ENCODE assay signal across 7 mouse cellular contexts in the genomic region with DNA sequence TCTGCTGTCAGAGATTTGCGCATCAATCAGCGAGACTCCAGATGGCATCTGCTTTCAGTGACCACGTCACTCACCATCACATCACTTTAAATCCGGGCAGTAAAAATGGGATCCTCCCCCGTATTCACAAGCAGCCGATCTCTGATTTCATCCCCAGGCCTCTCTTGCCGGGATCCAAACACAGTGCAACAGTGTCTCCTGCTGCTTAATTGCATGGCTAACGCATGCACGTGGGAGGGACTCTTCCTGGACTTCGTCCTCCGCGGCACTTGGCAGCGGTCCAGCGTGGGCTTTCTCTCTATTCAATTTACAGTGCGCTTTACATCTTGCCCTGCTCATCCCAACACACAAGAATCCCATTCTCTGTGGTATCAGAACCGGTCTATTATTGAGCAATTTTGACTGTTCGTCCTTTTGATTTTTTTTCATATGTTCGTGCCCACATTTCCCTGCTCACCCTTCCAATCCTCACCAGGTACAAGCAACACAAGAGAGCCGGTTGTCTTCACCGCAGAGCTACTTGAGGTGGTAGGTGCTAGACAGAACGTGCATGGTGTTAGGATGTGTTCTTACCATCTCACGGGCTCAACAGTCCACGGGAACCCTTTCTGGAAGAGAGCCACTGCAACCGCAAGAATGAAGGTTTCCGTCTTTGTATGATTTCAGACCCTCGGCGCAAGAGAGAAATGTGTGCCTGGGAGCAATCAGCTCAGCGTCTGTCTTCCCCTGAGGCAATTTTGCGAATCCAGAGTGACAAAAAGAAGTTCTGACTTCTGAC.
A peak's percentile ranks its signal among the peaks of the same experiment; 100 is the strongest.
DNase-seq lines count a peak whose midpoint lies in the region; ATAC-seq and TF ChIP-seq lines count a peak whose summit lies in the region.

No protein-coding gene starts in this region.

- no peaks in the 10 kb centered on the region for H3K79me2 ChIP-seq in C2C12 (ENCODE audit: control insufficient read depth, insufficient read depth)

- no peaks in the 10 kb centered on the region for H3K9me3 ChIP-seq in heart, embryonic 11.5 days (replicated peaks; ENCODE audit: control insufficient read depth, low read length)
- H3K9me3 ChIP-seq in kidney, embryonic 16.5 days (ENCODE audit: low read length) = no peaks in the 10 kb centered on the region
- no peaks in the 10 kb centered on the region for H3K9me3 ChIP-seq in liver, embryonic 13.5 days (replicated peaks)

- H3K4me3 ChIP-seq in C2C12 (ENCODE audit: insufficient read depth, poor library complexity, severe bottlenecking) = no peak overlapping the region
- H3K4me3 ChIP-seq in heart, embryonic 11.5 days (ENCODE audit: low read depth, low read length) = no peak overlapping the region
- H3K4me3 ChIP-seq in kidney, embryonic 16.5 days (ENCODE audit: low read length) = peak overlapping the region; percentile 18
- H3K4me3 ChIP-seq in liver, embryonic 13.5 days (replicated peaks) = no peak overlapping the region

- DNase-seq in NIH3T3 (ENCODE audit: low read depth) = peak; percentile 71
- DNase-seq in liver, embryonic 13.5 days = no peak
- peak; percentile 46 for DNase-seq in retina, postnatal 7 days (ENCODE audit: low read depth, low spot score)
- DNase-seq in ovary, postnatal 14 days (ENCODE audit: low spot score) = no peak

- H3K4me2 ChIP-seq in heart, embryonic 11.5 days = peak overlapping the region; percentile 55
- H3K4me2 ChIP-seq in kidney, embryonic 16.5 days (replicated peaks; ENCODE audit: low read depth, low read length) = peak overlapping the region; percentile 43
- peak overlapping the region; percentile 8; the same call in 1 of the 2 replicates for H3K4me2 ChIP-seq in liver, embryonic 13.5 days

- WGBS in heart, embryonic 11.5 days (ENCODE audit: insufficient replicate concordance) = 47% methylated on average over 29 of the region's 29 CpGs
- 37% methylated on average over 29 of the region's 29 CpGs for WGBS in kidney, embryonic 16.5 days
- 58% methylated on average over 29 of the region's 29 CpGs for whole genome bisulfite sequencing in liver, embryonic 13.5 days (ENCODE audit: insufficient replicate concordance)

- H3K4me1 ChIP-seq in heart, embryonic 11.5 days (ENCODE audit: control insufficient read depth, insufficient read depth, low read length) = no peaks in the 10 kb centered on the region
- H3K4me1 ChIP-seq in kidney, embryonic 16.5 days (ENCODE audit: insufficient read depth, low read length) = peaks cover 7% of the 10 kb centered on the region; the same call in 1 of the 2 replicates
- no peaks in the 10 kb centered on the region for H3K4me1 ChIP-seq in liver, embryonic 13.5 days (replicated peaks)

- TF ChIP-seq CTCF in C2C12 (IDR thresholded peaks at IDR 0.05; ENCODE audit: control insufficient read depth, insufficient read depth, insufficient read length) = no peak

- H3K27ac ChIP-seq in heart, embryonic 11.5 days (ENCODE audit: low read depth, low read length) = no peak overlapping the region
- no peak overlapping the region for H3K27ac ChIP-seq in kidney, embryonic 16.5 days (ENCODE audit: low read length)
- H3K27ac ChIP-seq in liver, embryonic 13.5 days = no peak overlapping the region

- H3K27me3 ChIP-seq in C2C12 (ENCODE audit: control insufficient read depth, insufficient read depth, insufficient read length) = no peaks in the 10 kb centered on the region
- H3K27me3 ChIP-seq in heart, embryonic 11.5 days (ENCODE audit: control insufficient read depth, insufficient read depth, low read length) = peaks cover under 1% of the 10 kb centered on the region; the same call in 1 of the 2 replicates
- H3K27me3 ChIP-seq in kidney, embryonic 16.5 days (ENCODE audit: insufficient read depth, low read length) = peaks cover 30% of the 10 kb centered on the region
- peaks cover 24% of the 10 kb centered on the region for H3K27me3 ChIP-seq in liver, embryonic 13.5 days

- no peaks in the 10 kb centered on the region for H3K36me3 ChIP-seq in C2C12 (ENCODE audit: control insufficient read depth, insufficient read depth)
- no peaks in the 10 kb centered on the region for H3K36me3 ChIP-seq in heart, embryonic 11.5 days (ENCODE audit: control insufficient read depth, insufficient read depth, low read length)
- no peaks in the 10 kb centered on the region for H3K36me3 ChIP-seq in kidney, embryonic 16.5 days (ENCODE audit: insufficient read depth, low read length)
- H3K36me3 ChIP-seq in liver, embryonic 13.5 days = no peaks in the 10 kb centered on the region

- no peak overlapping the region for H3ac ChIP-seq in C2C12 (ENCODE audit: control insufficient read depth, insufficient read length, low read depth)

- no peak for ATAC-seq in heart, embryonic 11.5 days (replicated peaks; ENCODE audit: insufficient number of reproducible peaks, low FRiP score, low TSS enrichment)
- ATAC-seq in kidney, embryonic 16.5 days (ENCODE audit: low FRiP score, low TSS enrichment) = peak; percentile 71
- ATAC-seq in liver, embryonic 13.5 days (ENCODE audit: low read depth) = no peak

- H3K9ac ChIP-seq in heart, embryonic 11.5 days (ENCODE audit: low read depth, low read length) = no peak overlapping the region
- H3K9ac ChIP-seq in kidney, embryonic 16.5 days (replicated peaks; ENCODE audit: low read length) = no peak overlapping the region
- no peak overlapping the region for H3K9ac ChIP-seq in liver, embryonic 13.5 days

- H3K79me3 ChIP-seq in C2C12 (ENCODE audit: low read depth) = no peaks in the 10 kb centered on the region

TF ChIP-seq in C2C12, 6 proteins besides CTCF, POLR2A, EP300 and RAD21:
- TF ChIP-seq USF1 (IDR thresholded peaks at IDR 0.05; ENCODE audit: low read depth) = no peak
- peak; percentile 11 for TF ChIP-seq MAX (IDR thresholded peaks at IDR 0.05)
- TF ChIP-seq MYOG (IDR thresholded peaks at IDR 0.05; ENCODE audit: control insufficient read depth, extremely low read depth, insufficient read length) = no peak
- no peak for TF ChIP-seq FOSL1 (IDR thresholded peaks at IDR 0.05; ENCODE audit: insufficient read depth, low read length, poor library complexity, severe bottlenecking)
- no peak for TF ChIP-seq CEBPB (IDR thresholded peaks at IDR 0.05; ENCODE audit: low read depth)
- TF ChIP-seq MYOD1 (IDR thresholded peaks at IDR 0.05; ENCODE audit: control insufficient read depth, insufficient read length, low read depth) = no peak

Comparison
In these comparisons a context has a peak if more than half of its experiments do, and no peak if none do; other contexts are left out.
1. DNase-seq: peak in NIH3T3 (single experiment) and retina, postnatal 7 days (single experiment); none in liver, embryonic 13.5 days (single experiment) and ovary, postnatal 14 days (single experiment).
2. Peak in every context shown above with its lines, with median percentiles within 50 percentile points of each other: H3K4me2 ChIP-seq.